Mouse (Mus musculus) lung, adult 2 months (tissue): Measurements from ENCODE around the gene Ppard.

Experiments used
- CTCF ChIP-seq: fragments of 200-500 bp; IDR thresholded peaks from 2 replicates; pipeline ENCODE4 v1.5.1; 2011; ENCODE audit warnings: mild to moderate bottlenecking, low read length, control low read depth; ENCODE audit not compliant: insufficient read depth
- POLR2A ChIP-seq: fragments of 200-500 bp; IDR thresholded peaks from 2 replicates; pipeline ENCODE4 v1.6.1; 2011; ENCODE audit warnings: low read depth, mild to moderate bottlenecking, control low read depth, low read length, borderline replicate concordance; ENCODE audit errors: extremely low read depth

DNA sequence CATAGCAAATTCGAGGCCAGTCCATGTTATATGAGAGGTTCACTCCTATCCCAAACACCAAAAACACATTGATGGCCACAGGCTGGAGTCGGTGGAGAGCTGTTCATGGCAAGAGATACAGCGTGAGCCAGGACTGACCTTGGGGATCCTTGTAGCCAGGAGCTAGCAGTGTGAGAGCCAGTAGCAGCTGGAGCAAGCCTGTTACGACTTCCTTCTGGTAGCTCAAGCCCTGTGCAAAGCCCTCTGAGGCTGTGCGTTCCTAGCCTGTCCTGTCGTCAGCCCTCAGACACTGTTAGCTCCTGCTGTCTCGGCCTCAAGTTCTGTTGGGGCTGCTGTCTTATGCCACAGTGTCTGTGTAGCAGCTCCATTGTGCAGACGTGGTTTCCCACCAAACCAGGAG lies 91.3 kb downstream of the Ppard start:
- no peak for TF ChIP-seq POLR2A
- TF ChIP-seq CTCF, result no peak
